Mouse (Mus musculus) hindbrain, embryonic 11.5 days (tissue): ENCODE results near the gene Igsf11. TPM values are rescaled to one million over a fixed set of nuclear protein-coding genes. Genes with fewer than 3 reads are reported as not detected.
"Not testable (repeated sequence)": the region's sequence is repeated elsewhere in the genome, so short reads cannot be mapped to it uniquely, and the experiment has no call there.

Experiments
- ATAC-seq: fragments of 200-750 bp; cut with Nextera tagmentation; 2 replicates; pipeline ENCODE4 v1.8.0; 2017; ENCODE audit warnings: mild to moderate bottlenecking, moderate TSS enrichment, moderate library complexity; ENCODE audit not compliant: low FRiP score
- DNase-seq: peaks from one replicate; pipeline ENCODE4 v3.0.0-alpha.2; 2015; ENCODE audit warnings: low spot score
- H3K27ac ChIP-seq: fragments of 300-500 bp; sonication (generic); 2 replicates; pipeline ENCODE4 v1.5.1; 2014; ENCODE audit warnings: mild to moderate bottlenecking, low read depth, low read length
- H3K27me3 ChIP-seq: fragments of 300-500 bp; sonication (generic); 2 replicates; pipeline ENCODE4 v1.6.1; 2014; ENCODE audit warnings: mild to moderate bottlenecking, low read length, moderate library complexity, mixed read lengths; ENCODE audit not compliant: control insufficient read depth, insufficient read depth
- H3K36me3 ChIP-seq: fragments of 300-500 bp; sonication (generic); 2 replicates; pipeline ENCODE4 v1.6.1; 2014; ENCODE audit warnings: mild to moderate bottlenecking, low read length, moderate library complexity, mixed read lengths; ENCODE audit not compliant: control insufficient read depth, insufficient read depth
- H3K4me1 ChIP-seq: fragments of 300-500 bp; sonication (generic); replicated peaks from 2 replicates; pipeline ENCODE4 v1.6.1; 2014; ENCODE audit warnings: low read length, mixed read lengths; ENCODE audit not compliant: control insufficient read depth, insufficient read depth
- H3K4me2 ChIP-seq: fragments of 300-500 bp; sonication (generic); replicated peaks from 2 replicates; pipeline ENCODE4 v1.6.1; 2014; ENCODE audit warnings: mild to moderate bottlenecking, low read depth, low read length
- H3K4me3 ChIP-seq: fragments of 300-500 bp; sonication (generic); 2 replicates; pipeline ENCODE4 v1.5.1; 2014; ENCODE audit warnings: low read depth, low read length
- H3K9ac ChIP-seq: fragments of 300-500 bp; sonication (generic); 2 replicates; pipeline ENCODE4 v1.6.1; 2014; ENCODE audit warnings: low read depth, low read length
- H3K9me3 ChIP-seq: fragments of 300-500 bp; sonication (generic); 2 replicates; pipeline ENCODE4 v1.6.1; 2016; ENCODE audit warnings: low read length; ENCODE audit not compliant: control insufficient read depth
- WGBS: fragments of 180-500 bp; shearing (Covaris S2); extraction: QIAGEN DNeasy Blood & Tissue Kit; methylation state at CpG from one replicate; pipeline ENCODE4 v1.1.7; 2014; 5-methylcytosine and 5-hydroxymethylcytosine counted together
- polyA plus RNA-seq: library from polyadenylated mRNA; unstranded; fragments of >200 nt; fragmentation: Nextera tagmentation; extraction: Ambion mirVana; gene quantifications from 2 replicates; pipeline ENCODE4 v1.2.1, GENCODE M21; 2014

Igsf11 gene
- polyA plus RNA-seq, 1 experiment from 2014 or later = 5.4 TPM

GRCm38 (mm10) chr16:38980546-38980945 lies 88.1 kb downstream of the Igsf11 start:
- H3K27ac ChIP-seq = no peak overlapping the region
- H3K27me3 ChIP-seq = no peaks in the 10 kb centered on the region
- H3K4me2 ChIP-seq = no peak overlapping the region
- DNase-seq (no peak), ATAC-seq (no peak)
- 48% methylated on average over 5 of the region's 5 CpGs for WGBS
- H3K36me3 ChIP-seq = no peaks in the 10 kb centered on the region
- no peaks in the 10 kb centered on the region for H3K4me1 ChIP-seq
- H3K4me3 ChIP-seq = no peak overlapping the region
- H3K9me3 ChIP-seq = no peaks in the 10 kb centered on the region
- H3K9ac ChIP-seq = no peak overlapping the region

- ATAC-seq = no peak
- no peak overlapping the region for H3K27ac ChIP-seq
- H3K9me3 ChIP-seq = no peaks in the 10 kb centered on the region
- no peak overlapping the region for H3K4me2 ChIP-seq
- DNase-seq = no peak
- H3K36me3 ChIP-seq = no peaks in the 10 kb centered on the region
- no peak overlapping the region for H3K4me3 ChIP-seq
- H3K9ac ChIP-seq = no peak overlapping the region
- H3K27me3 ChIP-seq = no peaks in the 10 kb centered on the region
- WGBS = 10% methylated on average over 5 of the region's 5 CpGs
- H3K4me1 ChIP-seq = no peaks in the 10 kb centered on the region
Measured at GRCm38 (mm10) chr16:38982051-38982450, 89.6 kb downstream of the Igsf11 start.

- Histone ChIP-seq H3K4me3 (no peak overlapping the region), H3K9me3 (no peaks in the 10 kb centered on the region), H3K27me3 (no peaks in the 10 kb centered on the region), H3K9ac (no peak overlapping the region), H3K27ac (no peak overlapping the region), H3K4me2 (no peak overlapping the region), H3K36me3 (no peaks in the 10 kb centered on the region), H3K4me1 (no peaks in the 10 kb centered on the region)
- ATAC-seq (no peak), DNase-seq (no peak)
- WGBS = 30% methylated on average over 12 of the region's 12 CpGs
Measured at GRCm38 (mm10) chr16:38982508-38983236, 90.2 kb downstream of the Igsf11 start.

- not testable (repeated sequence) for H3K27ac ChIP-seq, H3K4me1 ChIP-seq, H3K9me3 ChIP-seq, DNase-seq, H3K9ac ChIP-seq, H3K27me3 ChIP-seq, H3K4me3 ChIP-seq, ATAC-seq, H3K36me3 ChIP-seq, H3K4me2 ChIP-seq
- WGBS = 82% methylated on average over 3 of the region's 3 CpGs
Measured at GRCm38 (mm10) chr16:38983850-38984249, 91.4 kb downstream of the Igsf11 start.

GRCm38 (mm10) chr16:38985411-38985810 lies 92.9 kb downstream of the Igsf11 start:
- ATAC-seq (no peak), DNase-seq (no peak)
- 48% methylated on average over 3 of the region's 3 CpGs for WGBS

GRCm38 (mm10) chr16:38986410-38986809 lies 93.9 kb downstream of the Igsf11 start:
- Histone ChIP-seq H3K27me3 (no peaks in the 10 kb centered on the region), H3K36me3 (no peaks in the 10 kb centered on the region), H3K9ac (no peak overlapping the region), H3K27ac (no peak overlapping the region), H3K9me3 (no peaks in the 10 kb centered on the region), H3K4me1 (no peaks in the 10 kb centered on the region), H3K4me3 (no peak overlapping the region), H3K4me2 (no peak overlapping the region)
- ATAC-seq = no peak
- DNase-seq = no peak
- 70% methylated on average over 2 of the region's 2 CpGs for WGBS

More at GRCm38 (mm10) chr16:38985411-38985810, 92.9 kb downstream of the Igsf11 start:
- Histone ChIP-seq H3K4me3 (no peak overlapping the region), H3K9ac (no peak overlapping the region), H3K27me3 (no peaks in the 10 kb centered on the region), H3K27ac (no peak overlapping the region), H3K4me2 (no peak overlapping the region), H3K36me3 (no peaks in the 10 kb centered on the region), H3K4me1 (no peaks in the 10 kb centered on the region), H3K9me3 (no peaks in the 10 kb centered on the region)

GRCm38 (mm10) chr16:38993711-38994110 lies 101.2 kb downstream of the Igsf11 start:
- DNase-seq (no peak), ATAC-seq (no peak)
- 86% methylated on average over 7 of the region's 7 CpGs for WGBS
- no peak overlapping the region for H3K4me3 ChIP-seq
- no peaks in the 10 kb centered on the region for H3K27me3 ChIP-seq
- no peak overlapping the region for H3K27ac ChIP-seq
- H3K4me2 ChIP-seq = no peak overlapping the region
- no peaks in the 10 kb centered on the region for H3K36me3 ChIP-seq
- no peak overlapping the region for H3K9ac ChIP-seq
- H3K9me3 ChIP-seq = no peaks in the 10 kb centered on the region
- no peaks in the 10 kb centered on the region for H3K4me1 ChIP-seq

- no peaks in the 10 kb centered on the region for H3K27me3 ChIP-seq
- WGBS = 72% methylated on average over 6 of the region's 6 CpGs
- no peak overlapping the region for H3K27ac ChIP-seq
- no peak overlapping the region for H3K4me2 ChIP-seq
- no peak overlapping the region for H3K9ac ChIP-seq
- H3K9me3 ChIP-seq = no peaks in the 10 kb centered on the region
- ATAC-seq (no peak), DNase-seq (no peak)
- H3K4me1 ChIP-seq = no peaks in the 10 kb centered on the region
- H3K36me3 ChIP-seq = no peaks in the 10 kb centered on the region
- H3K4me3 ChIP-seq = no peak overlapping the region
Measured at GRCm38 (mm10) chr16:38998496-38999258, 106.2 kb downstream of the Igsf11 start.

GRCm38 (mm10) chr16:38999298-38999697 lies 106.8 kb downstream of the Igsf11 start:
- no peaks in the 10 kb centered on the region for H3K4me1 ChIP-seq
- no peak overlapping the region for H3K4me3 ChIP-seq
- ATAC-seq (no peak), DNase-seq (no peak)
- H3K9me3 ChIP-seq = no peaks in the 10 kb centered on the region
- H3K9ac ChIP-seq = no peak overlapping the region
- no peak overlapping the region for H3K27ac ChIP-seq
- H3K36me3 ChIP-seq = no peaks in the 10 kb centered on the region
- no peak overlapping the region for H3K4me2 ChIP-seq
- H3K27me3 ChIP-seq = no peaks in the 10 kb centered on the region
